Mouse (Mus musculus): ENCODE measurements around the gene Ccl21b.
"Not testable (repeated sequence)": the region's sequence is repeated elsewhere in the genome, so short reads cannot be mapped to it uniquely, and the experiment has no call there.

Gene Ccl21b

GRCm38 (mm10) chr4:42255467-42255866 is at the start of gene Ccl21b:
Gene Ccl21b, plus strand, starts transcription at chr4:42255767.
- not testable (repeated sequence) for DNase-seq (ENCODE audit: low spot score)

GRCm38 (mm10) chr4:42240339-42240738 is 15.2 kb upstream of the Ccl21b start, which contains the start of gene Gm10600:
Gene Gm10600, plus strand, starts transcription at chr4:42240639.
- DNase-seq (ENCODE audit: low spot score): not testable (repeated sequence)

- DNase-seq (ENCODE audit: low spot score): not testable (repeated sequence)
These were observed 38.4 kb downstream of the Ccl21b start, which contains the start of gene Gm21953 for GRCm38 (mm10) chr4:42293967-42294366. Gene Gm21953, plus strand, starts transcription at chr4:42294267.
